Mouse (Mus musculus) leukemia stem cell, adult 10-12 weeks (primary cell): ENCODE data around the gene Cluh. TPM values are rescaled to one million over a fixed set of nuclear protein-coding genes. Genes with fewer than 3 reads are reported as not detected.

Experiments used
- polyA plus RNA-seq: library from polyadenylated mRNA; stranded (reverse); fragments of >175 nt; gene quantifications from 2 replicates; pipeline ENCODE4 v1.2.3, GENCODE M21; 2012; ENCODE audit warnings: low replicate concordance

Gene Cluh
- polyA plus RNA-seq = 34.7 and 56.1 TPM in 2 replicates

DNA sequence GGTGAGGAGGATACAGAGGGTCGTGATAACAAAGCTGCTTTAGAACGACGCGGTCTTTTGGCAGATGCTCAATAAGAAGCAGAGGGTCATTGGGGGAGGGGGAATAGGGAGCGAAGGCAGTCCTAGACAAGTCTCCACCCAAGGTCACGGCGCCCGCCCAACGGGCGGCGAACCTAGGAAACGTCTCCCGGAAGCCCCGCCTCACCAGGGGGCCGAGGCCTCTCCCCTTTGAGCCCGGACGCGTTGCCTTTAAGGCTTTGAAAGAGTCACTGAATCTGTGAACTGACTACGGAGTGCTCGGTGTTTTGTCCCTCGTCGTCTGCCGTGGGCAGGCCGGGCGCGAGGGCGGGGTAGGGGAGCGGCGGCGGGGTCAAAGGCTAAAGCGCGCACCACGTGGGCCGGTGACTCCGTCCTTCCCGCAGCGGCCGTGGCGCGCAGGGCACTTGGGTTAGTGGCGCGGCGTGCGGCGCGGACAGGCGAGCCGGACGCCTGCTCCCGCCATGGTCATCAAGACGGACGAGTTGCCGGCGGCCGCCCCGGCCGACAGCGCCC, at the start of gene Cluh:
Gene Cluh, plus strand, starts transcription at position 401 of the 552 bp plus-strand sequence.

DNA sequence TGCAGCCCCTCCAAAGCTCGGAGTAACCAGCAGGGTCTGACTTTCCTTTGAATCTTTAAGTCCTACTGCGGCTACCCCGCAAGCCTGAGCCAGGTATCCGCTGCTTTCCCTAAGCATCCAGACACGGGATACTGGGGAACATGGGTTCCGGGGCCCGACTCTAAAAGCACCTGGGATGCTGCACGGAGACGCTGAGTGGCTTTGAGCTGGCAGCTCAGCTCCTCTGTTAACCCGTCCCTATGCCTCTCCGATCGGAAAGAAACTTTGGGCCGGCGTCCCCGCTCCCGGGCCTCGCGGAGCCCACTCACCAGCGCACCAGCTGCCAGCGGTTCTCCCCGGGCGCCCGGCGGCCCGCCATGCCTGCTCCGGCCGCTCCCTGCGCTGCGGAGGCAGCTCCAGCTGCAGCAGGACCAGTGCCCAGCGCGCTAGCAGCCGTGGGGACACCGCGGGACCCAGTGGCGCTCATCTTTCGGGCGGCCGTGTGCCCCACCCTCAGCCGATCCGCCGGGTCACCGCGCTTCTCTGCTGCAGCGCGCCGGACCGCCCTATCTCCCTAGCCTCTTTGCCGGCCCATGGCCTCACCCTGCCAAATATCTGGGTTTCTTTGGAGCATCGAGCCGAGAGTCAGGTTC, 38.6 kb upstream of the Cluh start, which contains the start of gene Rap1gap2:
Gene Rap1gap2, minus strand, starts transcription at position 371 of the 632 bp plus-strand sequence.

DNA sequence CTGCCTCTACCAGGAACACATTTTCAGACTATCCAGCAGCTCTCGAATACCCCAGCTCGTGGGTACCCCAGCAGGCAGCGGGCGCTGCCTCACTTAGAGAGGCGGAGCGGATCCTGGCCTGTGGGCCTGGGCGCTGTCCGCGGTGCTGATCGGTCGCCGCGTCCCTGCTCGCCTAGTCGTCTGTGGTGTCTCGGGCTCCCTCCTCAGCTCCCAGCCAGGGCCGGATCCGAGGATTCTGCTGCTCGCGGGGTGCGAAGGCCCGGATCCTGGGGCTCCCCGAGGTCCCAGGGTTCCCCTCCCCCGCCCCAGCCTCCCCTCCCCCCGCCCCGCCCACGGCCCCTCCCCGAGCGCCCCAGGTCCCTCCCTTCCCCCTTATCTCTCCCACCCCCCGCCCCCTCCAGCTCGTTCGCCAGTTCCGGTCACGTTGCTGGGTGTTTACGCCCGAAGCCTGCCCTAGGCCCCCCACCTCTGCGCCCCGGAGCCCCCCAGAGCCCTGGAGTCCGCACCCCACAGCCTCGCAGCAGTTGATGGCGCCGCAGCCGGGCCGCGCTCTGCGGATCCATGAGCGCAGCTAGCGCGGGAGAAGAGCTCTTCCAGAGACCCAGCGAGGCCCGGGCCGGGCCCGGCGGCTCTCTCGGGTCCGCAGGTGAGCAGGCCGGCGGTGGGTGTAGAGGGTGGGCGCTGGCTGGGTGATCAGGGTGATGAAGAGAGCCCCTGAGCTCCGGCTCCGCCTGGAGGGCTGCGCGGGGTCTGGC, 29.9 kb upstream of the Cluh start, which contains the start of gene Ccdc92b:
Gene Ccdc92b, plus strand, starts transcription at position 405 of the 755 bp plus-strand sequence.

Other genes with a start within 250 kb of the Cluh start
- gene Rap1gap2, start 38.6 kb upstream of the Cluh start, polyA plus RNA-seq = 7.6 and 11.8 TPM in 2 replicates
- 1.0 and 2.7 TPM in 2 replicates for gene Ccdc92b, start 29.9 kb upstream of the Cluh start, polyA plus RNA-seq
- gene Pafah1b1, start 75.2 kb downstream of the Cluh start, polyA plus RNA-seq = 7.3 and 21.5 TPM in 2 replicates
- gene Mettl16, start 121.3 kb downstream of the Cluh start, polyA plus RNA-seq = 5.4 and 14.9 TPM in 2 replicates
- 99.3 and 178 TPM in 2 replicates for gene Mnt, start 181.4 kb downstream of the Cluh start, polyA plus RNA-seq
- gene Sgsm2, start 247.6 kb downstream of the Cluh start, polyA plus RNA-seq = 7.2 and 7.9 TPM in 2 replicates
- gene Tsr1, start 248.6 kb downstream of the Cluh start, polyA plus RNA-seq = 9.9 and 29.0 TPM in 2 replicates